Mouse (Mus musculus) ES-E14 (cell line): Measurements from ENCODE around the gene Zfp579.

Experiments used
- CHD2 ChIP-seq: IDR thresholded peaks from 2 replicates; pipeline ENCODE4 v1.6.1; 2014; ENCODE audit warnings: mild to moderate bottlenecking, low read depth, low read length, inconsistent platforms
- HCFC1 ChIP-seq: IDR thresholded peaks from 2 replicates; pipeline ENCODE4 v1.6.1; 2012; ENCODE audit warnings: low read length, inconsistent platforms, borderline replicate concordance; ENCODE audit not compliant: insufficient read depth
- MAFK ChIP-seq: IDR thresholded peaks from 2 replicates; pipeline ENCODE4 v1.6.1; 2014; ENCODE audit warnings: mild to moderate bottlenecking, low read depth, low read length, inconsistent platforms; ENCODE audit not compliant: insufficient read depth
- ZC3H11A ChIP-seq: IDR thresholded peaks from 2 replicates; pipeline ENCODE4 v1.6.1; 2012; ENCODE audit warnings: low read depth, mild to moderate bottlenecking, inconsistent platforms, low read length, borderline replicate concordance
- ZNF384 ChIP-seq: IDR thresholded peaks from 2 replicates; pipeline ENCODE4 v1.6.1; 2012; ENCODE audit warnings: low read depth, low read length, inconsistent platforms

DNA sequence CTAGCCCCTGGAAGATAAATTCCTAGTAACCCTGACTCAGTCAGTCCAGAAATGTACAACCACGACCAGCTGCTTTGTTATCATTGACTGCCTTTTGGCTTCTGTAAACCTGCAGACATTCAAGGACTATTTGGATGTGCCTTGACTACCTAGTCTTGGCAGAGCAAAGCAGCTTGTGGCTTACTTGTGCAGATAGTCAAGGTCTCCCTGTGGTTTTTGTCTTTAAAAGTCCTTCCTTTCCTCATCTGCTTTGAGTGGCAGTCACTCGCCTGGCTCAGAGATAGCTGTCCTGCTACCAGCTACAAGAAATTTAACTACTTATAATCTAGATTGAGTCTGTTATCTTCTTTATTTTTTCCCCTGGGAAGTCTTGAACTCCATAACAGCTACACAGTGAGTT is 49.0 kb upstream of the Zfp579 start:
- no peak for TF ChIP-seq MAFK
- no peak for TF ChIP-seq HCFC1
- TF ChIP-seq ZC3H11A, result no peak
- no peak for TF ChIP-seq CHD2
- no peak for TF ChIP-seq ZNF384
